Mouse (Mus musculus): Measurements from ENCODE around the gene Anapc16. TPM values are rescaled to one million over a fixed set of nuclear protein-coding genes. Genes with fewer than 3 reads are reported as not detected.
A peak's percentile ranks its signal among the peaks of the same experiment; 100 is the strongest.

Anapc16 gene
- polyA plus RNA-seq, 1 experiment from 2014 or later: 118 TPM

GRCm38 (mm10) chr10:59978873-59979743 is 23.8 kb downstream of the Anapc16 start:
- WGBS: 32% methylated on average over 11 of the region's 11 CpGs
- Histone ChIP-seq H3K36me3 (no peaks in the 10 kb centered on the region), H3K4me3 (no peak overlapping the region), H3K27me3 (no peaks in the 10 kb centered on the region), H3K4me2 (no peak overlapping the region), H3K9ac (peak overlapping the region; percentile 52), H3K4me1 (replicated peaks) (peaks cover 38% of the 10 kb centered on the region), H3K9me3 (no peaks in the 10 kb centered on the region), H3K27ac (replicated peaks) (peak overlapping the region; percentile 87)
- peak; percentile 73 for ATAC-seq (ENCODE audit: low read depth)

GRCm38 (mm10) chr10:59978401-59978800 is 24.5 kb downstream of the Anapc16 start:
- H3K4me3 ChIP-seq: no peak overlapping the region
- H3K27me3 ChIP-seq: no peaks in the 10 kb centered on the region
- no peak for ATAC-seq (ENCODE audit: low read depth)
- H3K4me1 ChIP-seq (replicated peaks): peaks cover 45% of the 10 kb centered on the region
- no peak overlapping the region for H3K9ac ChIP-seq
- H3K4me2 ChIP-seq: no peak overlapping the region
- WGBS: 56% methylated on average over 2 of the region's 2 CpGs
- no peaks in the 10 kb centered on the region for H3K9me3 ChIP-seq
- no peaks in the 10 kb centered on the region for H3K36me3 ChIP-seq
- peak overlapping the region; percentile 87 for H3K27ac ChIP-seq (replicated peaks)

- no peak for ATAC-seq (ENCODE audit: low read depth)
- Histone ChIP-seq H3K9me3 (no peaks in the 10 kb centered on the region), H3K4me1 (replicated peaks) (peaks cover 46% of the 10 kb centered on the region), H3K27me3 (no peaks in the 10 kb centered on the region), H3K36me3 (no peaks in the 10 kb centered on the region), H3K4me3 (no peak overlapping the region), H3K27ac (replicated peaks) (peak overlapping the region; percentile 87), H3K9ac (no peak overlapping the region), H3K4me2 (no peak overlapping the region)
- WGBS: 91% methylated on average over 5 of the region's 5 CpGs
Measured at GRCm38 (mm10) chr10:59977715-59978343, 25.1 kb downstream of the Anapc16 start.

GRCm38 (mm10) chr10:59977141-59977540 is 25.8 kb downstream of the Anapc16 start:
- H3K9me3 ChIP-seq: no peaks in the 10 kb centered on the region
- H3K27ac ChIP-seq (replicated peaks): no peak overlapping the region
- 48% methylated on average over 2 of the region's 4 CpGs for WGBS
- H3K4me3 ChIP-seq: no peak overlapping the region
- H3K4me2 ChIP-seq: no peak overlapping the region
- no peaks in the 10 kb centered on the region for H3K27me3 ChIP-seq
- peaks cover 46% of the 10 kb centered on the region for H3K4me1 ChIP-seq (replicated peaks)
- ATAC-seq (ENCODE audit: low read depth): no peak
- no peaks in the 10 kb centered on the region for H3K36me3 ChIP-seq
- no peak overlapping the region for H3K9ac ChIP-seq

GRCm38 (mm10) chr10:59974786-59975185 is 28.1 kb downstream of the Anapc16 start:
- peak overlapping the region; percentile 24; the same call in 1 of the 2 replicates for H3K4me2 ChIP-seq
- ATAC-seq (ENCODE audit: low read depth): no peak
- no peaks in the 10 kb centered on the region for H3K27me3 ChIP-seq
- H3K4me3 ChIP-seq: no peak overlapping the region
- WGBS: 44% methylated on average over 3 of the region's 3 CpGs
- H3K36me3 ChIP-seq: no peaks in the 10 kb centered on the region
- peaks cover 57% of the 10 kb centered on the region for H3K4me1 ChIP-seq (replicated peaks)
- peak overlapping the region; percentile 49; the same call in 1 of the 2 replicates for H3K9ac ChIP-seq
- peak overlapping the region; percentile 71 for H3K27ac ChIP-seq (replicated peaks)
- no peaks in the 10 kb centered on the region for H3K9me3 ChIP-seq

GRCm38 (mm10) chr10:59974191-59974664 is 28.7 kb downstream of the Anapc16 start:
- ATAC-seq (ENCODE audit: low read depth): no peak
- H3K27ac ChIP-seq (replicated peaks): peak overlapping the region; percentile 71
- no peaks in the 10 kb centered on the region for H3K9me3 ChIP-seq
- 2% methylated on average over 6 of the region's 6 CpGs for WGBS
- H3K27me3 ChIP-seq: no peaks in the 10 kb centered on the region
- peaks cover 54% of the 10 kb centered on the region for H3K4me1 ChIP-seq (replicated peaks)
- no peaks in the 10 kb centered on the region for H3K36me3 ChIP-seq
- peak overlapping the region; percentile 49 for H3K9ac ChIP-seq
- no peak overlapping the region for H3K4me3 ChIP-seq
- H3K4me2 ChIP-seq: peak overlapping the region; percentile 24; the same call in 1 of the 2 replicates

GRCm38 (mm10) chr10:59973400-59973799 is 29.5 kb downstream of the Anapc16 start:
- H3K4me3 ChIP-seq: no peak overlapping the region
- H3K36me3 ChIP-seq: no peaks in the 10 kb centered on the region
- no peaks in the 10 kb centered on the region for H3K9me3 ChIP-seq
- no peak overlapping the region for H3K9ac ChIP-seq
- peak overlapping the region; percentile 19; the same call in 1 of the 2 replicates for H3K27ac ChIP-seq (replicated peaks)
- ATAC-seq (ENCODE audit: low read depth): no peak
- H3K4me1 ChIP-seq (replicated peaks): peaks cover 46% of the 10 kb centered on the region
- no peaks in the 10 kb centered on the region for H3K27me3 ChIP-seq
- H3K4me2 ChIP-seq: no peak overlapping the region
- 82% methylated on average over 4 of the region's 4 CpGs for WGBS

GRCm38 (mm10) chr10:59972999-59973398 is 29.9 kb downstream of the Anapc16 start:
- Histone ChIP-seq H3K36me3 (no peaks in the 10 kb centered on the region), H3K27ac (replicated peaks) (0 out of 2 replicates have a peak overlapping the region, but pooled peaks have one; percentile 23), H3K9me3 (no peaks in the 10 kb centered on the region), H3K4me2 (no peak overlapping the region), H3K4me3 (no peak overlapping the region), H3K27me3 (no peaks in the 10 kb centered on the region), H3K4me1 (replicated peaks) (peaks cover 42% of the 10 kb centered on the region), H3K9ac (no peak overlapping the region)
- WGBS: 81% methylated on average over 6 of the region's 6 CpGs
- ATAC-seq (ENCODE audit: low read depth): no peak

- Histone ChIP-seq H3K4me3 (no peak overlapping the region), H3K9ac (no peak overlapping the region), H3K4me2 (no peak overlapping the region), H3K36me3 (no peaks in the 10 kb centered on the region), H3K9me3 (no peaks in the 10 kb centered on the region), H3K4me1 (replicated peaks) (peaks cover 37% of the 10 kb centered on the region), H3K27me3 (no peaks in the 10 kb centered on the region), H3K27ac (replicated peaks) (0 out of 2 replicates have a peak overlapping the region, but pooled peaks have one; percentile 23)
- 44% methylated on average over 2 of the region's 2 CpGs for WGBS
- ATAC-seq (ENCODE audit: low read depth): no peak
Measured at GRCm38 (mm10) chr10:59972534-59972933, 30.4 kb downstream of the Anapc16 start.

GRCm38 (mm10) chr10:59971813-59972212 is 31.1 kb downstream of the Anapc16 start:
- Histone ChIP-seq H3K9me3 (no peaks in the 10 kb centered on the region), H3K9ac (no peak overlapping the region), H3K27me3 (no peaks in the 10 kb centered on the region), H3K4me2 (no peak overlapping the region), H3K4me1 (replicated peaks) (peaks cover 36% of the 10 kb centered on the region), H3K27ac (replicated peaks) (no peak overlapping the region), H3K4me3 (no peak overlapping the region), H3K36me3 (no peaks in the 10 kb centered on the region)
- 94% methylated on average over 8 of the region's 8 CpGs for WGBS
- no peak for ATAC-seq (ENCODE audit: low read depth)

- Histone ChIP-seq H3K9me3 (no peaks in the 10 kb centered on the region), H3K36me3 (no peaks in the 10 kb centered on the region), H3K27me3 (no peaks in the 10 kb centered on the region), H3K4me1 (replicated peaks) (peaks cover 43% of the 10 kb centered on the region), H3K4me3 (peak overlapping the region; percentile 57), H3K9ac (peak overlapping the region; percentile 92), H3K27ac (replicated peaks) (peak overlapping the region; percentile 96), H3K4me2 (peak overlapping the region; percentile 74)
- WGBS: 30% methylated on average over 6 of the region's 6 CpGs
- ATAC-seq (ENCODE audit: low read depth): no peak
Measured at GRCm38 (mm10) chr10:59970450-59971062, 32.4 kb downstream of the Anapc16 start.

Measured in neural tube, embryonic 13.5 days (tissue).